Mouse (Mus musculus) CH12.LX (cell line): ENCODE measurements around the gene Eps15l1.

Source experiments
- EP300 ChIP-seq: IDR thresholded peaks from 2 replicates; pipeline ENCODE4 v1.6.1; 2011; ENCODE audit warnings: low read length, improper control_type of control experiment
- POLR2A ChIP-seq: IDR thresholded peaks from 2 replicates; pipeline ENCODE4 v1.6.1; 2011; ENCODE audit warnings: low read depth, mild to moderate bottlenecking, improper control_type of control experiment, low read length
- ZC3H11A ChIP-seq: IDR thresholded peaks from 2 replicates; pipeline ENCODE4 v1.6.1; 2012; ENCODE audit warnings: low read depth, mild to moderate bottlenecking, inconsistent platforms, low read length, improper control_type of control experiment

DNA sequence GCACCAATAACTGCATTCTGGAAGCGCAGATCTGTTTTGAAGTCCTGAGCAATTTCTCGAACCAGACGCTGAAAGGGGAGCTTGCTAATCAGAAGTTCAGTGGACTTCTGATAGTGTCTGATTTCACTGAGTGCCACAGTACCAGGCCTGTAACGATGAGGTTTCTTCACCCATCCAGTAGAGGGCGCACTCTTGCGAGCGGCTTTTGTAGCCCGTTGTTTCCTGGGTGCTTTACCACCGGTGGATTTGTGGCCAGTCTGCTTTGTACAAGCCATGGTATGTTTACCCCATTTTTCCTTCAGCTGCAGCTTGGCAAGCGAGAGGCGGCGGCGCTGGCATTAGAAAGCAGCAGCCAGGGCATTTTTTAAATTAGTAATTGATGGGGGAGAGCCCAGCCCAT is 8.4 kb upstream of the Eps15l1 start:
- TF ChIP-seq ZC3H11A, result no peak
- no peak for TF ChIP-seq EP300
- TF ChIP-seq POLR2A, result no peak
